Mouse (Mus musculus): ENCODE measurements around the gene Aicda. TPM values are rescaled to one million over a fixed set of nuclear protein-coding genes. Genes with fewer than 3 reads are reported as not detected.

Gene Aicda
- total RNA-seq, 1 experiment from 2014 or later, result not detected

DNA sequence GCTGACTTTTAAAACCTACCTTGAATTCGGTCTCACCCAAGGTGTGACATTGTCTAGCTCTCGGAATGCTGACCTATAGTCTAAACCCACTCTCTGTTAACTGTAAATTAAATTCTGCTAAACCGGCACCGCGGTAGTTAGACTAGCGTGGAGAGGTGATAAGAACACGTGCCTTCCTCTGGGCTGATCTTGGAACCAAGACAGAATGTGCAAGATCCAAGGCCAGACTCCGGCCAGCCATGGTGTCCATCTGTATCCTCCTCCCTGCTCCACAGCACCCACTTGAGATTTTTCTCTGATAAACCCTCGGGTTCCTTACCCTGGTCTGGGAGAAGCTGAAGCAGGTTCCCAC, 55.8 kb downstream of the Aicda start:
- no peak for ATAC-seq (replicated peaks in 1 of 2; ENCODE audit: insufficient read depth in 1 of 2, low FRiP score in 2 of 2, low TSS enrichment in 1 of 2, low read depth in 1 of 2, poor library complexity in 2 of 2, severe bottlenecking in 2 of 2)

DNA sequence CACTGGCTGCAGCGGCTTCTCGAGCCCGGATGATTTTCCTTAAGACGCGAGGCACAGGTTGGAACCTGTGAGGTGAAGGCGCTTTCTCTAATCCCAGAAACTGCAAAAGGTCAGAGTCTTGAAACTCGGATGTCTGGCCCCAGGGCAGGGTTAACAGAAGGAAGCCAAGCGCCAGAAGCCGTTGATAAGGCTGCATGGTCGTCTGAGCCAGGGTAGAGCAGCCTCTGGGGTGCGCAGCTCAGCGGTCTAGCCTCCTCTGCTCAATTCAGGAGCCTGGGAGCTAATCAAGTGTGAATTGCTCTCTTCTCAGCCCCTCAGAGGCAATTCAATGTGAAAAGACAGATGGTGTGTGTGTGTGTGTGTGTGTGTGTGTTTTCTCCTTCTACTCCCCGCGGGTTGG, 56.2 kb downstream of the Aicda start, which contains the start of gene Gdf3:
TSS of gene Gdf3 (minus strand) at position 317 of the 400 bp plus-strand sequence.
- peak; percentile 47 to 72; a peak in 3 of 4 replicates for ATAC-seq (replicated peaks in 1 of 2; ENCODE audit: insufficient read depth in 1 of 2, low FRiP score in 2 of 2, low TSS enrichment in 1 of 2, low read depth in 1 of 2, poor library complexity in 2 of 2, severe bottlenecking in 2 of 2)

DNA sequence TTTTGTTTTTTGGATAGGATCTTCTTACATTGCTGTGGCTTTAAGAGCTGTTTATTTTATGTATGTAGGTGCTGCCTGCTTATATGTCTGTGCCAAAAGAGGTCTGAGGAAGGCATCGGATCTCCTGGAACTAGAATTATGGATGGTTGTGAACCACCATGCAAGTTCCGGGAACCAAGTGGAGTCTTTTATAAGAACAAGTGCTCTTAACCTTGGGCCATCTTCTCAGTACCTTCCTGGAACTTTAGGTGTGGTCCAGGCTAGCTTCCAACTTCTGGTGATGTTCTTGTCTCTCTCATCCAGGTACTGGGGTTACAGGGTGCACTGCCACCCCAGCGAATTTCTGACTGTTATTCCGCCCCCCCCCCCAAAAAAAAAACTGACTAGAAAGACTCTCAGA, 58.8 kb downstream of the Aicda start:
- no peak for ATAC-seq (replicated peaks in 1 of 2; ENCODE audit: insufficient read depth in 1 of 2, low FRiP score in 2 of 2, low TSS enrichment in 1 of 2, low read depth in 1 of 2, poor library complexity in 2 of 2, severe bottlenecking in 2 of 2)

Other genes with a start within 250 kb of the Aicda start
- gene M6pr, start 245.1 kb upstream of the Aicda start, total RNA-seq (2017), result 253 and 280 TPM in 2 replicates
- gene Phc1, start 213.2 kb upstream of the Aicda start, total RNA-seq (2017), result 19.4 and 23.6 TPM in 2 replicates
- gene Rimklb, start 55.0 kb upstream of the Aicda start, total RNA-seq (2017), result not detected in 2 replicates
- gene Mfap5, start 48.0 kb upstream of the Aicda start, total RNA-seq (2017), result not detected in 2 replicates
- 12.1 and 17.4 TPM in 2 replicates for gene Apobec1, start 48.6 kb downstream of the Aicda start, total RNA-seq (2017)
- 2.2 and 5.4 TPM in 2 replicates for gene Gdf3, start 56.3 kb downstream of the Aicda start, total RNA-seq (2017)
- gene Dppa3, start 72.6 kb downstream of the Aicda start, total RNA-seq (2017), result not detected in 2 replicates
- gene Nanog, start 153.7 kb downstream of the Aicda start, total RNA-seq (2017), result not detected in 2 replicates
- 64.6 and 82.1 TPM in 2 replicates for gene Slc2a3, start 247.8 kb downstream of the Aicda start, total RNA-seq (2017)

Data from hematopoietic stem cell, adult 5-6 weeks (primary cell).